Mouse (Mus musculus): ENCODE data around the gene Gmfg.

Gene Gmfg

DNA sequence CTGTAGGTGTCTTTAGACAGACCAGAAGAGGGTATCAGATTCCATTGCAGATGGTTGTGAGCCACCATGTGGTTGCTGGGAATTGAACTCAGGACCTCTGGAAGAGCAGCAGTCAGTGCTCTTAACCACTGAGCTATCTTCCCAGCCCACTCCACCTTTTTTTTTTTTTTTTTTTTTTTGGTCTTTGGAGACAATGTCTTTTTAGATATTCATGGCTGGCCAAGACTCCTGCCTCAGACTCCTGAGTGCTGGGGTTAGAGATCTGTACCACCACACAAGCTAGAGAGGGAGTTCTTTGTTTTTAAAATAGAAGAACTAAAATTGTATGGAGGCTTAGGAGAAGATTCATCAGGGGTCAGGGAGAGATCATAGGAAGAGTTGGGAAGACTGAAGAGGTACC is 717 bp downstream of the Gmfg start:
- in situ Hi-C loops (cut with MboI, MseI) = no loop called here

DNA sequence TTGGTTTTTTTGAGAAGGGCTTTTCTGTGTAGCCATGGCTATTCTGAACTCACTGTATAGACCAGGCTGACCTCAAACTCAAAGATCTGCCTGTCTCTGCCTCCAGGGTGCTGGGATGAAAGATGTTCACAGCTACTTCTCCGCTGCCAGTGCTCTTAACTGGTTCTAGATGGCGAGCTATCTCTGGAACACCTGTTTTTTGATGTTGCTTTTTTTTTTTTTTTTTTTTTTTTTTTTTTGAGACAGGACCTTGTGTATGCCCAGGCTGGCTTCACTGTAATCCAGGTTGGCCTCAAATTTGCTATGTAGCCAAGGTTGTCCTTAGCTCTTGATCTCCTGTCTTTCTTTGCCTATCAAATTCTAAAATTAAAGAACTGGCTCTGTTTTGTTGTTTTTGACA is 1.5 kb downstream of the Gmfg start:
- in situ Hi-C loops (cut with MboI, MseI) = no loop called here

DNA sequence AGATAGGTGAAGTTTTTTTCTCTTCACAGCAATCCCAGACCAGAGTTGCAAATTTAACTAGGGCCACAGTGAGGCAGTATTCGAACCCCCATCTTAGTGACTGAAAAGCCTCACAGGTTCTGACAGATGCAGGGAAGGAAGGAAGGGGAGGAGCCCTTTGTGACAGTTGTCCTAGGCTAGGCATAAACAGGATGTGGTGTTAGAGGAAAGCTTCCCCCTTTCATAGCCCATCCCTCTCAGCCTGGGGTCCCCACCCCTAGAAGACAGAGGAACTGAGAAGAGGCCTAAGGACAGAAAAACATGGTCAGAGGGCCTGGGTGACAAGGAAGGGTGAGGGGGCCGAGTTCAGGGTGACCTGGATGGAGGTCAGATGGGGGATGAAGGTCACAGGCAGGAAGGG is 3.5 kb downstream of the Gmfg start:
- in situ Hi-C loops (cut with MboI, MseI) = no loop called here

DNA sequence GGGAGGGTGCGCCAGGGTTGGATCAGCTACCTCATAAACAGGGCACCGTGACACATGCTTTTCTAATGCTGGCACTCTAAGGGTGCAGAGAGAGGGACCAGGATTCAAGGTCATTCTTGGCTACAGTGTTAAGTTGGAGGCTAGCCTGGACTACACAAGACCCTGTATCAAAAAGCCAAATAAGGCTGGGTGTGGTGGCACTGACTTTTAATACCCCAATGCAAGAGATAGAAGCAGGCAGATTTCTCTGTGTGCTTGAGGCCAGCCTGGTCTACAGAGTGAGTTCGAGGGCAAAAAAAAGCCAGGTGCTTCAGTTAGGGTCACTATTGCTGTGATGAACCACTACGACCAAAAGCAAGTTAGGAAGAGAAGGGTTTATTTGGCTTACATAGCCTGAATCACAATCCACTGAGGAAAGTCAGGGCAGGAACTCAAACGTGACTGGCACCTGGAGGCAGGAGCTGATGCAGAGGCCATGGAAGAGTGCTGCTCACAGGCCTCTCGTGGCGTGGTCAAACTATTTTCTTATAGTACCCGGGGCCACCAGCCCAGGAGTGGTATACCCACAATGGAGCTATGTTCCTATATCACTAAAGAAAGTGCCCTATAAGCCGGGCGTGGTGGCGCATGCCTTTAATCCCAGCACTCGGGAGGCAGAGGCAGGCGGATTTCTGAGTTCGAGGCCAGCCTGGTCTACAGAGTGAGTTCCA is 4.7 kb downstream of the Gmfg start:
- in situ Hi-C loops (cut with MboI, MseI) = no loop called here

DNA sequence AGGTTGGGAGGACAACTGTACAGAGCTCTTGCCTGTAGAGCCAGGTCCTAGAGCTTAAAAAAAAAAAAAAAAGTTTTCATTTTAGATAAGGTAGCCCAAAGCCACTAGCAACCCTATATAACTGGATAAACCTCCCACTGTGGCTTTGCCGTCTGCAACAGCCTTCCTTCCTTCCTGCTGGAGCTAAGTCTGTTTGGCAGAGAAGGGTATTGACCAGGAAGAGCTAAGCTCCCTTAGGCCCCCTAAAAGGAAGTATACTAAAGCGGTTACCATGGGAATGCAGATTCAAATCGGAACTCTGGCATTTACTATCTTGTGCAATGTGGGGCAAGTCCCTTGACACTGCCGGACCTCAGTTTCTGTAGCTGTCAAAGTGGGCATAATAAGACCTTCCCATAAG is 5.4 kb downstream of the Gmfg start:
- in situ Hi-C loops (cut with MboI, MseI) = no loop called here

DNA sequence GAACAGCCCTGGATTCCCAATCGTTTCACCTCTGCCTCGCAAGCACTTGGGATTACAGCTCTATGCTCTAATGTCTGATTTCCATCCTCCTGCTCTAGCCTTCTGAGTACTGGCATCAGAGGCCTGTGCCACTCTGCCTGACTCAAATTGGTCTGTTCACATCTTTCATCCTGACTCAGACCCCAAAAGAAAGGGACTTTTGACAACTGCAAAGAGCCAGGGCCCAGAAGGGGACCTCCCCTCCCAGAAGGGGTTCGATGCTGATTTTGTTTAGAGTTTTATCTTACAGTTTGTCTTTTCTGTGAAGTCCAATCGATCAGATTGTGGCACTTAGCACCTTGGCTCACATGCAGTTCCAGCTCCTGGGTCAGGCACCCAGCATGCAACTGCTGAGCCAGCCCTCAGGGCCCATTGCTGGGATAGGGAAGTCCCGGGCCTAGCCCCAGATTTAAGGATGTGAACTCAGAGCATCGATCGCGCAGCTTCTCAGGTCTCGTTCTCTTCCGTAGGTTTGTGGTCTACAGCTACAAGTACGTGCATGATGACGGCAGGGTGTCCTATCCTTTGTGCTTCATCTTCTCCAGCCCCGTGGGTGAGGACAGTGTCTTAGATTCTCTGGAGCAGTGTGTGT is 7.2 kb downstream of the Gmfg start:
- in situ Hi-C loops (cut with MboI, MseI) = no loop called here

DNA sequence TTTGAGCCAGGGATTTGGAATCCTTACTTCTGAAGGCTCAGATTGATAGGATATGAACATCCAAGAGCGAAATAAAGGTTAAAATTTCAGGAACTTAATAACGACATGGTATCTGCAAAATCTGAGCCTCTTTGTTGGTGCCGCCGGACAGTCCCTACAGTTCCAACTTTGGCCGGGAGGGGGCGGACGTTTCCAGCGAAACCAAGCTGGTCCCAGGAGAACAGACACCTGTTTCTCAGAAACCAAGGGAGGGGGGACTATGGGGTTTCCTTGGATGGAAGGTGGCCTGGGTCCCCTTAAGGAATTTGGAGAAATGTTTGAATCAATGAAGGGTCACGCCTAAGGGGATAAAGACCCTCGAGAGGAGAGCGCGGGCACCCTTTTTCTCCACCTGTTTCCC is 9.2 kb downstream of the Gmfg start:
- in situ Hi-C loops (cut with MboI, MseI) = no loop called here

DNA sequence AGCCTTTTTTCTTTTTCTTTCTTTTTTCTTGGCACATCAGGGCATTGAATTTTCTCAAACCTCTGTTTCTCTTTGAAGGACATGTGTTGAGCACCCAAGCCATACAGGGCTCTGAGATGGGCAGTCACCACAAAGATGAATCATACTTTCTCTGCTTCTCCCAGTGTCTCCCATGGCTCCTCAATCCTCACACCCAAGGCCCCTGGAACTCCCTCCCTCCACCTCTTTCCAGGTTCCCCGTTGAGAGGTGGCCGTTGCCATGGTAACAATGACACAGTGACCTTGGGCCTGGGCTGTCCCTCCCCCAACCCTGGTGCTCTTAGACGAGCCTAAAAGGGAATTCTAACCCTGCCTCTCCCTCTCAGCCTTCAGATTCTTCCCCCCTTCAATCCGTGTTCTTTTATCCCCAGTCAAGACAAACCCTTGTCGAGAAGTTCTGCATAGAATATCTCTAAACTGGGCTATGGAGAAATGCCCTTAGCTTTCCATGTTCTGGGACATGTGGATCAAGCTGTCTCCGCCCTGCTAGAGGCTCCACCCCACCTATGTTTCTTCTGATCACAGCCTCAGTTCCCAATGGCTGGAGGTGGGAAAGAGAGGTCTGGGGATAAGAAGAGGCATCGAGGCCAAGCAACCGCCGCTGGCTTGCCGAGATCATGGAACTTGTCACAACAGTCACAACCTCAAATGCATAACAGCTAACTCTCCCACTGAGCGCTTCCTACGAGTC is 10.0 kb downstream of the Gmfg start:
- in situ Hi-C loops (cut with MboI, MseI) = no loop called here

DNA sequence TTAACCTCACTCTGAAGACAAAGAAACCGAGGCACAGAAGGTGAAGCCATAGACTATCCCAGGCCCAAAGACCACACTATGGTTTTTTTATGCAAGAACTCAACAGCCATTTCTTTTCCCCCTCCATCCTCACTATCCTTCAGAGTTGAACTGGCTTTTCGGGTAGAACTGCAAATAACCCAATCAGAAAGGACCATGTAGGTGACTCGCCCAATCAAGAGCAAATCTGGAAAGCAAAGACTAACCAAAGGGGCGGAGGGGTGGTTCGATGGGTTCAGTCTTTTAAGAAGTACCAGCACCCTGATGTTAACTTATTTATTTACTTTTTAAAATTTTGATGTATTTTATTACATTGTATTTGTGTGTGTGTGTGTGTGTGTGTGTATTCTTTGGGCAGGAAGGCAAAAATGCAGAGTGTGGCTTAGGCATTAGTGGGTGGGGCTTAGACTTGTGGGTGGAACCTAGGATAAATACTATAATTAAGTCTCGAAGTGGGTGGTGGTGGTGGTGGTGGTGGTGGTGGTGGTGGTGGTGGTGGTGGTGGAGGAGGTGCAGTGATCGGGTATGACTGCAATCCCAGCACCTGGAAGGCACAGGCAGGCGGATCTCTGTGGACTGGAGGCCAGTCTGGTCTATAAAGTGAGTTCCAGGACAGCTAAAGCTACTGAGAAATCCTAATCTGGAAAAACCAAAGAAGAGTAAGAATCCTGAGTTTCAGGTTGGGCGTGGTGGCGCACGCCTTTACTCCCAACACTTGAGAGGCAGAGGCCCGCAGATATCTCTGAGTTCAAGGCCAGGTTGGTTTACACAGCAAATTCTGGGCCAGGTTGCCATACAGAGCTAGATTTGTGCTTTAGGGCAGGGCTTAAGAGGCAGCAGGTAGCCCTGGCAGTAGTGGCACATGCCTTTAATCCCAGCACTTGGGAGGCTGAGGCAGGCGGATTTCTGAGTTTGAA is 10.9 kb downstream of the Gmfg start:
- in situ Hi-C loops (cut with MboI, MseI) = no loop called here

DNA sequence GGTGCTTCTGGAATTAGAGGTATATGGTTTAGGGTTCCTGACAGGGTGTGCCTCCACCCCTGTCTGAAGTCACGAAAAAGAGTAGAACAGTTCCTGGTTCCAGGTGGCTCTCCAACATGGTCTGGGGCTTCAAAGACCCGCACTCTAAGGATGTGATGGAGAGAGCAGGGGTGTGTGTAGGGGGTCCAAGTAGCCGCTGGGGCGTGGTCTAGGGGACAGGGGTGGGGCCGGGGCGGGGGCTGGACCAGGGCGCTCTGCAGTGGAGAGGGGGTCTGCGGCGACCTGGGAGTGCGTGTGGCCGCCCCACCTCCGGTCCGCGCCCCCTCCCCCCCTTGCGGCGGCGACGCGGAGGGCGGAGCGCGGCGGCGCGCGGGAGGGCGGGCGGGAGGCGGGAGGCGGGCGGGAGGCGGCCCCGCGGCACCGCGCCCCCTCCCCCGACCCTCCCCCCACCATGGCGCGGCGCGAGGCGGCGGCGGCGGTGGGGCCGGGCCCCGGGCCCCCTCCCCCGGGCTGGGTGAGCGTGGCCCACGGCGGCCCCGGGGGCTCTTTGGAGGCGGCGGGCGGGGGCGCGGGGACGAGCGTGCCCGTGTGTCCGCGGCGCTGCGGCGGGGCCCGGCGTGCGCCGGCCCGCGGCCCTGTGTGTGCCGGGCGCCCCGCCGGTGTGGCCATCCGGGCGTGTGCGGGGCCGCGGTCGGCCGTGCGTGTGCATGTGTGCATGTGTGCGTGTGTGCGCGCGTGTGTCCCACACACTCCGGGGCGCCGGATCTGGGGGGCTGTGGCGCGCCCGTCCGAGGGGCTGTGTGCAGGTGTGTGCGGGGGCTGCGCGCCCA is 14.5 kb downstream of the Gmfg start, which contains the start of gene Lrfn1:
Lrfn1 (plus strand) TSS at position 450 of the 830 bp plus-strand sequence.
- in situ Hi-C loops (cut with MboI, MseI) = loop anchor here (5.0 kb wide), 1 partner anchor 76 kb away; no protein-coding TSS in a partner anchor

DNA sequence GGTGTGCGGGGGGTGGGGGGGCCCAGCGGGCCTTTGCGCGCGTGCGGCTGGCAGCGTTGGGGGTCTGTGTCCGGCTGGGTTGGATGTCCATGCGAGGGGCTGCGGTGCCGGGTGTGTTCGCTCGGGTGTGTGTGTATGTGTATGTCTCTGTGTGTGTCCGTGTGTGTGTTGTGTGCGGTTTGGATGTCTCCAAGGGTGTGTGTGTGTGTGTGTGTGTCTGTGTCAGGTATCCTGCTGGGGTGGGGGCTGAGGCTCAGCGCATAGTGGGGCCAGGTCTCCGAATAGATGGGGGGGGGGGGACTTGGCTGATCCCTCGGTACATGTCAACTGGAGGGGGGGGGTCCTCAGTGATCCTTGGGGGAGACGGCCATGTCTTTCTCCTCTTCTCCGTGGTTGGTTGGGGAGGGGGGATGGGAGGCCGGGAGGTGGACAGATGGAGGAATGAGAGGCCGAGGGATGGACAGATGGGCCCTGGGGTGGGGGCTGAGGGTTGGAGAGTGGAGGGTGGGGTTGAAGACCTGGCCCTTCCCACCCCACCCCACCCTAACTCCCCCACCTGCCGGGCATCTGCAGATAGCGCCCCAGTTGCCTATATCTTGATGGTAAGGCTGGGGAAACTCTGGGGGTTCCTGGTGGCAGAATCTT is 15.2 kb downstream of the Gmfg start:
- in situ Hi-C loops (cut with MboI, MseI) = loop anchor here (5.0 kb wide), 1 partner anchor 75 kb away; no protein-coding TSS in a partner anchor

DNA sequence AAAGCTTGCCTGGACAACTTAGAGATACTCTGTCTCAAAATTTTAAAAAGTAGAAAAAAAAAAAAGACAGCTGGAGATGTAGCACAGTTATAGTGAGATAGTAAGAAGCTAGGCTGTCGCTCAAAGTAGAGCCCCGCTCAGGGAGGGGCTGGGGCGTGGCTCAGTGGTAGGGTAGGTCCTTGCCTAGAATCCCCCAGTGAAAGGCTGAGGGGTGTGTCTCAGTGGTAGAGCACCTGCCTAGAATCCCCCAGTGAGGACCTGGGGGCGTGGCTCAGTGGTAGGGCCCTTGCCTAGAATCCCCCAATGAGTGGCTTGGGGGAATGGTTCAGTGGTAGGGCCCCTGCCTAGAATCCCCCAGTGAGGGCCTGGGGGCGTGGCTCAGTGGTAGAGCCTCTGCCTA is 23.1 kb downstream of the Gmfg start:
- in situ Hi-C loops (cut with MboI, MseI) = no loop called here

DNA sequence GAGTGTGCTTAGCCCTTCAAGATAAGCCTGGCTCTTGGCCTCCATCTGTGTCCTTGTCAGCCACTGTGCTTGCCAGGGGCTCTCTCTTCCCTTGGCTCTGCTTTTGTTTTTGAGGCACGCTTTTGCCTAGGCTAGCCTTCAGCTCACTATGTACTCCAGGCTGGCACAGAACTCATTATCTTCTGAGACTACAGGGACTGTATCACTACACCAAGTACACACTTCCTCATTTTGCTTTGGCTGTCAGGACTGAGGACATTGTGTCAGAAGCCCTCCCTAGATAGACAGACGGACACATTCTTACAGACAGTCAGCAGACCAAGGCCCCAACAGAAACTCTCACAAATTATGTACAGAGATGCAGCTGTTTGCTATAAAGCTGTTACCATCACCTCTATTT is 25.5 kb downstream of the Gmfg start:
- in situ Hi-C loops (cut with MboI, MseI) = no loop called here

DNA sequence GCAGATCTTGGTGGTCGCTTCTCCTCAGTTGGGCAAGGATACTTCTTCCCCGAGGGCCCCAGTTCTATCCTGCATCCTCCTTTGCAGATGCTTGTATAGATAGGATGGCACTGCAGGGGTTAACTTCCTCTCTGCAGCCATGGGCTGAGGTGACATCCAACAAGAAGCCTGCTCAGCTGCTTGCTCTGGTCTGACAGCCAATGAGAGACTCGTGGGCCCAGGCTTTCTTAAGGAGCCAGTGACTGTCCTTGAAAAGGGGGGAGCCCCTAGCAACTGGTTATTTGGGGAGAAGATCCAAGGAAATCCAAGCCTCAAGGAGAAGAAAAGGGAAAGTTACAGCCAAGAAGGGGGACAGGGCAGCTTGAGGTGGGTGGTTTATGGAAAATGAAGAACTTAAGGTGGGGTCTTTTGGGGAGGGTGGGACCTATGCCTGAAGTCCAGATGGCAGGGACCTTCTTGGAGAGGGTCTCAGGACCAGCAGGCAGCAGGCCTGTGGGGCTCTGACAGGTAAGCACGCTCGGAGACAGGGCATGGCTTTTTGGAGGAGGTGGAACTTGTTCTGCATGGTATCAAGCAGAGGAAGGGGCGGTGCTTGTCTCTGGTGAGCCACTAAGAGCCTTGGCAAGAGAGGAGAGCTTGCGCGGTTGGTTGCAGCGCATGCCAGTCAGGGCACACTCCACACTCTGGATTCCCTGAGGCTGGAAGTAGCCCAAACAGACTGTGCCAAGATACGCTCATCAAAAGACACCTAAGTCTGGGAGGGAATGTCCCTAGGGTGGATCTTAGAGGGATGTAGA is 27.4 kb downstream of the Gmfg start:
- in situ Hi-C loops (cut with MboI, MseI) = no loop called here

DNA sequence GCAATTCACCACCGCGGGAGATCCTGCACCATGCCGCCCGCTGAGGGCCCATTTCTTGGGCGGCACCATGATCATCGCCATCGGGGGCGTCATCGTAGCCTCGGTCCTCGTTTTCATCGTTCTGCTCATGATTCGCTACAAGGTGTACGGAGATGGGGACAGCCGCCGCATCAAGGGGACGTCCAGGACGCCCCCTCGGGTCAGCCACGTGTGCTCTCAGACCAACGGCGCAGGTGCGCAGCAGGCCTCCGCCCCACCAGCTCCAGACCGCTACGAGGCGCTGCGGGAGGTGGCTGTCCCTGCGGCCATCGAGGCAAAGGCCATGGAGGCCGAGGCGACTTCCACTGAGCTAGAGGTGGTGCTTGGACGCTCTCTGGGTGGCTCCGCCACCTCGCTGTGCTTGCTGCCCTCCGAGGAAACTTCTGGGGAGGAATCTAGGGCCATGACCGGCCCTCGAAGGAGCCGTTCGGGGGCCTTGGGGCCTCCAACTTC is 29.5 kb downstream of the Gmfg start:
- in situ Hi-C loops (cut with MboI, MseI) = no loop called here

DNA sequence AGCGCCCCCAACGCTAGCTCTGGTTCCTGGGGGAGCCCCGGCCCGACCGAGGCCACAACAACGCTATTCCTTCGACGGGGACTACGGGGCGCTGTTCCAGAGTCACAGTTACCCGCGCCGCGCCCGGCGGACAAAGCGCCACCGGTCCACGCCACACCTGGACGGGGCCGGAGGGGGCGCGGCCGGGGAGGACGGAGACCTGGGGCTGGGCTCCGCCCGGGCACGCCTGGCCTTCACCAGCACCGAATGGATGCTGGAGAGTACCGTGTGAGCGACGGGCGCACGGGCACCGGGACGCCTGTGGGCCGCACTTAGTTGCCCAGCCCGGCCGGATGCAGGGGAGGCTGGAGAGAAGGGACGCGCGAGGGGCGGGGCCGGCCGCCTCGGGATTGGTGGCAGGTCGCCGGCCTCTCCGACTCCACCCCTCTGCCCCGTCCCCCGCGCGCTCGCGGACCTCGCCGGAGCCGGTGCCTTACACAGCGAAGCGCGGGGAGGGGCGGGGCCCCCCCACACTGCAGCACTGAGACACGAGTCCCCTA is 30.0 kb downstream of the Gmfg start:
- in situ Hi-C loops (cut with MboI, MseI) = no loop called here

DNA sequence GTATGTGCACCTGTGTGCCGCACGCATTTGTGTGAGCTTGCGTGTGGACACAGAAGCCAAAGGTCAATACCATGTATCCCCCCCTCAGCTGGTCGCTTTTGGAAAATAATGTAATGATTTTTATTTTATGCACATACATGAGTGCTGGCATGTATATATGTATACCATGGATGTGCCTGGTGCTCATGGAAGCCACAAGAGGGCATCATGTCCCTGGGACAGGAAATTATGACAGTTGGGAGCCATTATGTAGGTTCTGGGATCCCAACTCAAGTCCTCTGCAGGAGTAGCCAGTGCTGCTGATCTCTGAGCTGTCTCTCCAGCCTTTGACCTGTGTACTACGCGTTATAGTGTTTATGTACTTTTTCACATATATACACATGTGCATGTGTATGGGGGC is 38.9 kb downstream of the Gmfg start:
- in situ Hi-C loops (cut with MboI, MseI) = no loop called here

DNA sequence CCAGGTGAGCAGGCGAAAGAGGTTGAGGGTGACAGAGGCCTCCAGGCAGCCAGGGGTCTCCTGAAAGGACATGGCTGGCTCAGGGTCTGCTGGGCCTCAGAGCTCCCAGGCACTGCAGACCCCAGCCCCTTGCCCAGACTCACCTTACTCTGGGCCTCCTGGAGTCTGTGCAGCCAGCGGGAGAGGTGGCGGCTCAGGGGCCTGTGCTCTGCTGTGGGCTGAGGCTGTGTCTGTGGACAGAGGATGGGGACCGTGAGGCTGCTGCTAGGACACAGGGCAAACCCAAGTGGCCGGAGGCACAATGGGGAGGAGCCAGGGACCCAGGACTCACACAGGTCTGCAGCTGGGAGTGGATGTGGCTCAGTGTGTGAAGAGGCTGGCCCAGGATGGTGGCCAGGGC is 40.1 kb downstream of the Gmfg start:
- in situ Hi-C loops (cut with MboI, MseI) = no loop called here

DNA sequence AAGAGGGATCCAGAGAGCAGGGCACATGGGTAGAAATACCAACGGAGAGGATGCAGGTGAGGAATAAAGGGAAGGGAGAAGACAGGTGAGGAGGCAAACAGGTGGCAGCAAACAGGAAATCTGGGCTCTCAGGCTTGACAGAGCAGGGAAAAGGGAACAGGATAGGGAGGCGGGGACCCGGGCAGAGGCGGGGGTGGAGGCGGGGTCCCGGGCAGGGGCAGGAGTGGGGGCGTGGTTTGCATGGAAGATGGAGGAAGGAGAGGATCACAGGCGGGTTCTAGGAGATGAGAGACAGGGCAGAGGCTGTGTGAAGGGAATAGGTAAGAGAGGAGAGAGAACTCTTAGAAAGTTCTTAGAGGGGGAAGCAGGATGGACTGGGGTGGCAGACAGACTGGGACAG is 41.6 kb downstream of the Gmfg start:
- in situ Hi-C loops (cut with MboI, MseI) = no loop called here
